Mouse (Mus musculus) limb, embryonic 12.5 days (tissue): Measurements from ENCODE around the gene Hint1. TPM values are rescaled to one million over a fixed set of nuclear protein-coding genes. Genes with fewer than 3 reads are reported as not detected.

Experiments used
- ATAC-seq: fragments of 200-750 bp; cut with Nextera tagmentation; 2 replicates; pipeline ENCODE4 v1.8.0; 2017; ENCODE audit warnings: low read depth, moderate TSS enrichment; ENCODE audit not compliant: insufficient number of reproducible peaks, insufficient read depth, low FRiP score, low TSS enrichment
- H3K27ac ChIP-seq: fragments of 300-500 bp; sonication (generic); 2 replicates; pipeline ENCODE4 v1.5.1; 2016; ENCODE audit warnings: mild to moderate bottlenecking, moderate library complexity
- H3K27me3 ChIP-seq: fragments of 300-500 bp; sonication (generic); 2 replicates; pipeline ENCODE4 v1.6.1; 2016; ENCODE audit warnings: mild to moderate bottlenecking, moderate library complexity
- H3K36me3 ChIP-seq: fragments of 300-500 bp; sonication (generic); 2 replicates; pipeline ENCODE4 v1.6.1; 2016; ENCODE audit warnings: mild to moderate bottlenecking, moderate library complexity
- H3K4me1 ChIP-seq: fragments of 300-500 bp; sonication (generic); replicated peaks from 2 replicates; pipeline ENCODE4 v1.6.1; 2016
- H3K4me2 ChIP-seq: fragments of 300-500 bp; sonication (generic); 2 replicates; pipeline ENCODE4 v1.6.1; 2016; ENCODE audit warnings: mild to moderate bottlenecking, moderate library complexity
- H3K4me3 ChIP-seq: fragments of 300-500 bp; sonication (generic); replicated peaks from 2 replicates; pipeline ENCODE4 v1.5.1; 2016; ENCODE audit warnings: mild to moderate bottlenecking
- H3K9ac ChIP-seq: fragments of 300-500 bp; sonication (generic); replicated peaks from 2 replicates; pipeline ENCODE4 v1.6.1; 2016; ENCODE audit warnings: mild to moderate bottlenecking, moderate library complexity
- H3K9me3 ChIP-seq: fragments of 300-500 bp; sonication (generic); 2 replicates; pipeline ENCODE4 v1.6.1; 2016; ENCODE audit warnings: mild to moderate bottlenecking, moderate library complexity
- WGBS: fragments of 180-500 bp; shearing (Covaris S2); methylation state at CpG from one replicate; pipeline ENCODE4 v1.1.7; 2016; 5-methylcytosine and 5-hydroxymethylcytosine counted together
- polyA plus RNA-seq: library from polyadenylated mRNA; unstranded; fragments of >200 nt; fragmentation: Nextera tagmentation; extraction: Ambion mirVana; gene quantifications from 2 replicates; pipeline ENCODE4 v1.2.1, GENCODE M21; 2016

The Hint1 gene
- polyA plus RNA-seq, 1 experiment from 2014 or later, result 697 TPM

GRCm38 (mm10) chr11:54902333-54903323 lies 36.4 kb downstream of the Hint1 start, which contains the start of gene Gpx3:
Gene Gpx3, plus strand, starts transcription at chr11:54902453.
- peak within 1 kb of the TSS; percentile 55 for H3K9ac ChIP-seq
- ATAC-seq, result peak; percentile 80
- H3K9me3 ChIP-seq, result no peaks in the 10 kb centered on the region
- H3K4me2 ChIP-seq, result peak within 1 kb of the TSS; percentile 81
- 17% methylated on average over 45 of the region's 45 CpGs for WGBS
- H3K4me3 ChIP-seq, result peak within 1 kb of the TSS; percentile 46
- no peaks in the 10 kb centered on the region for H3K36me3 ChIP-seq
- peaks cover 16% of the 10 kb centered on the region for H3K27me3 ChIP-seq
- no peak within 1 kb of the TSS for H3K27ac ChIP-seq
- H3K4me1 ChIP-seq, result peaks cover 9% of the 10 kb centered on the region; the same call in 1 of the 2 replicates

GRCm38 (mm10) chr11:54903339-54903738 lies 37.2 kb downstream of the Hint1 start:
- Histone ChIP-seq H3K9ac (no peak overlapping the region; the same call in 1 of the 2 replicates), H3K4me2 (peak overlapping the region; percentile 81), H3K27me3 (peaks cover 16% of the 10 kb centered on the region), H3K36me3 (peaks cover 3% of the 10 kb centered on the region; the same call in 1 of the 2 replicates), H3K27ac (no peak overlapping the region), H3K4me1 (peaks cover 9% of the 10 kb centered on the region; the same call in 1 of the 2 replicates), H3K4me3 (peak overlapping the region; percentile 46), H3K9me3 (no peaks in the 10 kb centered on the region)
- WGBS, result 72% methylated on average over 5 of the region's 5 CpGs
- no peak for ATAC-seq

GRCm38 (mm10) chr11:54903940-54904706 lies 37.9 kb downstream of the Hint1 start:
- no peak overlapping the region for H3K4me3 ChIP-seq
- H3K4me2 ChIP-seq, result no peak overlapping the region
- no peak overlapping the region for H3K9ac ChIP-seq
- WGBS, result 50% methylated on average over 4 of the region's 4 CpGs
- no peaks in the 10 kb centered on the region for H3K9me3 ChIP-seq
- peaks cover 5% of the 10 kb centered on the region for H3K36me3 ChIP-seq
- no peak overlapping the region for H3K27ac ChIP-seq
- ATAC-seq, result no peak
- peaks cover 16% of the 10 kb centered on the region for H3K27me3 ChIP-seq
- peaks cover 9% of the 10 kb centered on the region; the same call in 1 of the 2 replicates for H3K4me1 ChIP-seq

- Histone ChIP-seq H3K27me3 (peaks cover 10% of the 10 kb centered on the region), H3K36me3 (peaks cover 15% of the 10 kb centered on the region), H3K9ac (no peak overlapping the region), H3K9me3 (no peaks in the 10 kb centered on the region), H3K4me2 (no peak overlapping the region), H3K27ac (no peak overlapping the region), H3K4me3 (no peak overlapping the region), H3K4me1 (peaks cover 9% of the 10 kb centered on the region; the same call in 1 of the 2 replicates)
- no peak for ATAC-seq
- WGBS, result 90% methylated on average over 3 of the region's 3 CpGs
Observed at GRCm38 (mm10) chr11:54905086-54905485, 38.9 kb downstream of the Hint1 start.

- Histone ChIP-seq H3K4me2 (no peak overlapping the region), H3K9me3 (no peaks in the 10 kb centered on the region), H3K27ac (no peak overlapping the region), H3K9ac (no peak overlapping the region), H3K36me3 (peaks cover 23% of the 10 kb centered on the region), H3K4me1 (peaks cover 9% of the 10 kb centered on the region; the same call in 1 of the 2 replicates), H3K27me3 (peaks cover 10% of the 10 kb centered on the region), H3K4me3 (no peak overlapping the region)
- 73% methylated on average over 4 of the region's 4 CpGs for whole genome bisulfite sequencing
- ATAC-seq, result no peak
Observed at GRCm38 (mm10) chr11:54905931-54906330, 39.7 kb downstream of the Hint1 start.

- H3K4me2 ChIP-seq, result no peak overlapping the region
- H3K4me3 ChIP-seq, result no peak overlapping the region
- peaks cover 9% of the 10 kb centered on the region; the same call in 1 of the 2 replicates for H3K4me1 ChIP-seq
- no peak overlapping the region for H3K9ac ChIP-seq
- ATAC-seq, result no peak
- peaks cover 10% of the 10 kb centered on the region for H3K27me3 ChIP-seq
- no peak overlapping the region for H3K27ac ChIP-seq
- H3K36me3 ChIP-seq, result peaks cover 29% of the 10 kb centered on the region
- H3K9me3 ChIP-seq, result no peaks in the 10 kb centered on the region
- 78% methylated on average over 4 of the region's 4 CpGs for WGBS
Observed at GRCm38 (mm10) chr11:54906466-54906865, 40.3 kb downstream of the Hint1 start.

GRCm38 (mm10) chr11:54907259-54907658 lies 41.1 kb downstream of the Hint1 start:
- H3K27ac ChIP-seq, result no peak overlapping the region
- peaks cover 9% of the 10 kb centered on the region; the same call in 1 of the 2 replicates for H3K4me1 ChIP-seq
- H3K36me3 ChIP-seq, result peaks cover 35% of the 10 kb centered on the region
- no peak overlapping the region for H3K4me2 ChIP-seq
- 83% methylated on average over 5 of the region's 5 CpGs for WGBS
- no peak overlapping the region for H3K9ac ChIP-seq
- ATAC-seq, result no peak
- peaks cover 10% of the 10 kb centered on the region for H3K27me3 ChIP-seq
- H3K4me3 ChIP-seq, result no peak overlapping the region
- H3K9me3 ChIP-seq, result no peaks in the 10 kb centered on the region

- WGBS, result 97% methylated on average over 11 of the region's 11 CpGs
- Histone ChIP-seq H3K4me3 (no peak overlapping the region), H3K36me3 (peaks cover 55% of the 10 kb centered on the region), H3K27ac (no peak overlapping the region), H3K4me1 (no peaks in the 10 kb centered on the region), H3K9ac (no peak overlapping the region), H3K9me3 (no peaks in the 10 kb centered on the region), H3K4me2 (no peak overlapping the region), H3K27me3 (no peaks in the 10 kb centered on the region)
- ATAC-seq, result no peak
Observed at GRCm38 (mm10) chr11:54909273-54909672, 43.1 kb downstream of the Hint1 start.

- Histone ChIP-seq H3K4me1 (no peaks in the 10 kb centered on the region), H3K4me3 (no peak overlapping the region), H3K9ac (no peak overlapping the region), H3K36me3 (peaks cover 64% of the 10 kb centered on the region), H3K27me3 (no peaks in the 10 kb centered on the region), H3K4me2 (no peak overlapping the region), H3K27ac (no peak overlapping the region), H3K9me3 (no peaks in the 10 kb centered on the region)
- no peak for ATAC-seq
- 90% methylated on average over 12 of the region's 12 CpGs for WGBS
Observed at GRCm38 (mm10) chr11:54910081-54910665, 44.0 kb downstream of the Hint1 start.

GRCm38 (mm10) chr11:54911201-54911600 lies 45.0 kb downstream of the Hint1 start:
- Histone ChIP-seq H3K27ac (no peak overlapping the region), H3K4me1 (no peaks in the 10 kb centered on the region), H3K4me3 (no peak overlapping the region), H3K27me3 (no peaks in the 10 kb centered on the region), H3K9me3 (no peaks in the 10 kb centered on the region), H3K36me3 (peaks cover 72% of the 10 kb centered on the region), H3K9ac (no peak overlapping the region), H3K4me2 (no peak overlapping the region)
- WGBS, result 93% methylated on average over 3 of the region's 3 CpGs
- no peak for ATAC-seq
